Mouse (Mus musculus) olfactory bulb, adult 2 months (tissue): ENCODE measurements around the gene Ankmy1. TPM values are rescaled to one million over a fixed set of nuclear protein-coding genes. Genes with fewer than 3 reads are reported as not detected.

ENCODE experiments used
- H3K27ac ChIP-seq: fragments of 200-500 bp; 2 replicates; pipeline ENCODE4 v1.5.1; 2012; ENCODE audit warnings: low read depth, low read length; ENCODE audit not compliant: insufficient read depth
- H3K4me1 ChIP-seq: fragments of 200-500 bp; 2 replicates; pipeline ENCODE4 v1.6.1; 2012; ENCODE audit warnings: low read length; ENCODE audit not compliant: control insufficient read depth, insufficient read depth
- H3K4me3 ChIP-seq: fragments of 200-500 bp; 2 replicates; pipeline ENCODE4 v1.5.1; 2012; ENCODE audit warnings: mild to moderate bottlenecking, low read depth, low read length, moderate library complexity; ENCODE audit not compliant: insufficient read depth
- CTCF ChIP-seq: fragments of 200-500 bp; IDR thresholded peaks from 2 replicates; pipeline ENCODE4 v1.5.1; 2012; ENCODE audit warnings: low read depth, mild to moderate bottlenecking, low read length, moderate library complexity; ENCODE audit not compliant: insufficient read depth
- POLR2A ChIP-seq: fragments of 200-500 bp; IDR thresholded peaks from 2 replicates; pipeline ENCODE4 v1.6.1; 2012; ENCODE audit warnings: mild to moderate bottlenecking, low read depth, low read length, moderate library complexity; ENCODE audit not compliant: insufficient read depth
- WGBS: fragments of 180-500 bp; shearing (Covaris S2); methylation state at CpG from one replicate; pipeline ENCODE4 v1.1.7; 2018; 5-methylcytosine and 5-hydroxymethylcytosine counted together
- polyA plus RNA-seq: library from polyadenylated mRNA; stranded (reverse); fragments of >200 nt; gene quantifications from 2 replicates; pipeline ENCODE4 v1.2.4, GENCODE M21; 2012; ENCODE audit warnings: low replicate concordance; ENCODE audit not compliant: missing spikeins, insufficient read depth, insufficient read length

Gene Ankmy1
- polyA plus RNA-seq, 1 experiment, result not detected

DNA sequence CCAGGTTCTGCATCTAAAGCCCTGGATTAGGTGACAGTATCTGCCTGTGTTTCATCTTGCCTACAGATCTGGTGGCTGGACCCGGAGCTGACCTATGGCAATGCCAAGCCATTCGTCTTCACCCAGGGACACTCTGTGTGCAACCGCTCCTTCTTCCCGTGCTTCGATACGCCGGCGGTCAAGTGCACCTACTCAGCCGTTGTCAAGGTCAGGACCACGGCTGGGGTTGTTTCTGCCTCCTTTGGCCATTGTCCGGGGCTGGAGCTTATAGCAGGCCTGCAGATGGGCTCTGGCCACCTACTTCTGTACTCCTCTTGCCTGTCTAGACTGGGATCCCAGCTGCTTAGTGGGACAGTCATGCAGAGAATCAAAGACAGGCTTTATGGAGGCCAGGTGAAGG lies 12.3 kb upstream of the Ankmy1 start:
- Histone ChIP-seq H3K4me3 (no peak overlapping the region), H3K4me1 (peaks cover 19% of the 10 kb centered on the region), H3K27ac (no peak overlapping the region)
- WGBS, result 96% methylated on average over 11 of the region's 11 CpGs
- TF ChIP-seq POLR2A, result no peak
- TF ChIP-seq CTCF, result no peak

- no peak overlapping the region for H3K4me3 ChIP-seq
- TF ChIP-seq CTCF, result no peak
- peaks cover 23% of the 10 kb centered on the region for H3K4me1 ChIP-seq
- WGBS, result 88% methylated on average over 4 of the region's 4 CpGs
- no peak overlapping the region for H3K27ac ChIP-seq
Measured at GRCm38 (mm10) chr1:92914239-92914638, 11.5 kb upstream of the Ankmy1 start.

GRCm38 (mm10) chr1:92912286-92912685 lies 9.6 kb upstream of the Ankmy1 start:
- TF ChIP-seq POLR2A (no peak), CTCF (no peak)
- Histone ChIP-seq H3K4me3 (peak overlapping the region; percentile 76), H3K4me1 (peaks cover 27% of the 10 kb centered on the region), H3K27ac (no peak overlapping the region)
- WGBS, result 29% methylated on average over 1 of the region's 1 CpGs

GRCm38 (mm10) chr1:92911721-92912138 lies 9.0 kb upstream of the Ankmy1 start:
- H3K4me3 ChIP-seq, result peak overlapping the region; percentile 76
- peaks cover 27% of the 10 kb centered on the region for H3K4me1 ChIP-seq
- TF ChIP-seq CTCF (no peak), POLR2A (no peak)
- 20% methylated on average over 8 of the region's 8 CpGs for WGBS
- H3K27ac ChIP-seq, result peak overlapping the region; percentile 17

DNA sequence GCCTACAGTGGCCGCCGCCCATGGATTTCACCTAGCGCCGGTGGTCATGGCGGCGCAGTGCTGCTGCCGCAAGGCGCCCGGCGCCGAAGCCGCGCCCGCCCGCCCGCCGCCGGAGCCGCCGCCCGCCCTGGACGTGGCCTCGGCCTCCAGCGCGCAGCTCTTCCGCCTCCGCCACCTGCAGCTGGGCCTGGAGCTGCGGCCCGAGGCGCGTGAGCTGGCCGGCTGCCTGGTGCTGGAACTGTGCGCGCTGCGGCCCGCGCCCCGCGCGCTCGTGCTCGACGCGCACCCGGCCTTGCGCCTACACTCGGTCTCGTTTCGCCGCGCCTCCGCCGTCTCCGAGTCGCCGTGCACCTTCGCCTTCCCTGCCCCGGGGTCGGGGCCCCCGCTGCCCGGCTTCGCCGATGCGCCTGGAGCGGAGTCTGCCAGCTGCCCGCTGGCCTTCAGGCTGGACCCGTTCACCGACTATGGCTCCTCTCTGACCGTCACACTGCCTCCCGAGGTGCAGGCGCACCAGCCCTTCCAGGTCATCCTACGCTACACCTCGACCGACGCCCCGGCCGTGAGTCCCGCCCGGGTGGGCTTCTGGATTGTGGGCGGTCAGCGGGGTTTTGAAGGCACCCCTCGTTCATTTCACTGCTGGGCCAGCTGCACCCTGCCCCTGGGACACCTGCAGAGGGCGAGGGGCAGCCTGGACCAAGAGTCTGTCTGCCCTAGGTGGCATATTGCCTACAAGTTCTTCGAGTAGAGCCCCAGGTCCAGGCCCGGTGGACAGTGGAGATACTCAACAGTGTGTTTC lies 8.4 kb upstream of the Ankmy1 start:
- WGBS, result 3% methylated on average over 84 of the region's 85 CpGs
- peaks cover 29% of the 10 kb centered on the region for H3K4me1 ChIP-seq
- H3K27ac ChIP-seq, result peak overlapping the region; percentile 17
- peak overlapping the region; percentile 76 for H3K4me3 ChIP-seq
- TF ChIP-seq CTCF (no peak), POLR2A (no peak; the same call in 1 of the 2 replicates)

DNA sequence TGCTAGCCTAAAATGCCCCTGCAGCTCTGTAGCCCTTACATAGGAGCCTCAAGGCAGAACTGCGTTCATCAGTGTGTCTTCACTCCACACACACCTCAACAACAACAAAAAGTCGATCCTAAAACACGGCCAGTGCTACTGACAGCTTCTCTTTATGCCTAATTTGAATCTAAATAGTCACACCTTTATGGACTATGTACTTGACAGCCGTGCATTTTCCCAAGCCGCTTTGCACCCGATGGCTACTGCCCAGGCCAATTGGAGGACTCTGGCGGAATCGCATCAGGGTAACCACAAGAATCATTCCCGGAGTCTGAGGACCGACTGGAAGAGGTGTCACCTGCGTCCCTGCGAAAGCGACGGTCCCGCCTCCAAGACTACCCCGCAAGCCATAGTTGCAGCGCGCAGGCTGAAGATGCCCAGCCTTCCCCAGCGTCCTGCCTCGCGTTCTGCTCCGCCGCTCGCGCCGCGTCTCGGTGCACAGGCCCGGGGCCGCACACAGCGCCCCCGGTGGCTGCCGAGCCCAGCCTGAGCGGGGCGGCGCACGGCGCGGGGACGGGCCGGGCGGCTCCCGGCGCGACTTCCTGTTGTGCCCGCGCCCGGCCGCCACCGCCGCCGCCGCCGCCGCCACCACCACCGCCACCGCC lies 7.7 kb upstream of the Ankmy1 start, which contains the start of gene Rnpepl1:
Gene Rnpepl1, plus strand, starts transcription at position 545 of the 647 bp plus-strand sequence.
- Histone ChIP-seq H3K27ac (peak within 1 kb of the TSS; percentile 34), H3K4me1 (peaks cover 29% of the 10 kb centered on the region), H3K4me3 (peak within 1 kb of the TSS; percentile 76)
- under 1% methylated on average over 54 of the region's 57 CpGs for WGBS
- TF ChIP-seq CTCF, result peak; percentile 64; the same call in 1 of the 2 replicates
- TF ChIP-seq POLR2A, result 0 out of 2 replicates have a peak, but pooled peaks have one; percentile 13

DNA sequence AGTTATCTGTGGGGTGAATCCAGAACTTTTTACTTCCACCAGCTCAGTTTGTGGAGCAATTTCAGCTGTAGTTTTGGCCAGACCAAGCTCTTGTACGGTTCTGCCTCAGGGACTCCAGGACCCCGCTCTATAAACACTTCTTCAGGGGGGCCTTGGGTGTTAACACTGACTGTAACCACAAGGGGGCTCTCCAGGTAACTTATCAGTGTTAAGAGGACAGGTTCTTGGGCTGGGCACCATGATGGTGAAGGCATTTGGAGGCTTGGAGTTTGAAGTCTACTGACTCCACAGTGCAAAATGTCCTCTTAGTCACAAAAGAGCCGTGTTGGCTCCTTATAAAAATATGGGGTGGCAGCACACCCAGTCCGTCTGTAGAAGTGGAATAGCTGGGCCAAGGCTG lies 6.4 kb upstream of the Ankmy1 start:
- Histone ChIP-seq H3K4me3 (no peak overlapping the region), H3K27ac (no peak overlapping the region), H3K4me1 (peaks cover 29% of the 10 kb centered on the region)
- TF ChIP-seq POLR2A (no peak), CTCF (no peak)
- 71% methylated on average over 4 of the region's 4 CpGs for WGBS

DNA sequence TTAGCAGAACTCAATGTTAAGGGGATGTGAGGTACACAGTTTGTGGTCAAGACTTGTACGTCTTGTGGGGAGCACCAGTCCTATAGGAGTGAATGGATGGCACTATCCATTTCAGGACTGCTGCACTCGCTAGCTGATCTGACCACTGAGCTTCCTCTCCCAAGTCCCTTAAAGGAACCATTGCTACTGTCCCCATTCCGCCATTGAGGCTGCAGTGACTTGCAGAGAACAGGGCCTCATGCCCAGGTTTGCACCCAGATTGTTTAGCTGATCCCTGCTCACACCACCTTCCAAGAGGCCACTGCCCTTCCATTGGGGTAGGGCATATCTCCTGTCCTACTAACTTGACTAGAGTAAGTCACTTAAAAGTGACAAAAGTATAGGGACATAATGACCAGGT lies 6.0 kb upstream of the Ankmy1 start:
- Histone ChIP-seq H3K27ac (no peak overlapping the region), H3K4me1 (peaks cover 29% of the 10 kb centered on the region), H3K4me3 (no peak overlapping the region)
- TF ChIP-seq POLR2A (no peak), CTCF (no peak)
- 96% methylated on average over 3 of the region's 3 CpGs for WGBS

DNA sequence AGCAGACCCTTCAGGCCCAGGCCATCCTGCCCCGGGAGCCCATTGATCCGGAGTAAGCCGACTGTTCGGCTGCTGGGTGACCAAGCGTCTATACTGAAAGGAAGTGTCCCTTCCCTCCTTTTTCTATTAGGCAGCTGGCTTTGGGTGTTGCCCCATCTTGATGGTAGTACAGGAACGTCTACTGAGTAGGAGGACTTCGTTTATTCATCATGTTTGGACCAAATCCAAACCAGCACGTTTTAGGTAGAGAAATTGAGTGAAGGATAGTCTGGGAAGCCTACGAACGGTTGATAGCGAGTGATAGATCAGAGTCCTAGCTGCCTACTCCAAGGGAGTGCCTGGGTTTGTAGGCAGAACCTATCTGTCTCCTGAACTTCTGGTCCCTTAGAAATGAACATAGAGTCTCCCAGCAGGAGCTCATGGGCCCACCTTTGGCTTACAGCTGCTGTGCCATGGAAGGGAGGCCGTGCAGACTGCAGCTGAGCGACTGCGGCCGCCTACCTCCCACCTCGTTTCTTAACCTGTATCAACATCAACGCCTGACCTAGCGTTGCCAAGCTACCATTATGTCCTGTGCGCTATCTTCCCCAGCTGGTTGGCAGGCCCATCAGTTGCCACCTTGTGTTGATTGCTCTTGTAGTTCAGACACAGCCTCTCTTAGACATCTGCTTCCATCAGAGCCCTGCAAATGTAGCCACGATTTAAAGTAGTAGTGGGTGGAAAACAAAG lies 5.1 kb upstream of the Ankmy1 start:
- WGBS, result 39% methylated on average over 20 of the region's 20 CpGs
- H3K4me3 ChIP-seq, result peak overlapping the region; percentile 66
- TF ChIP-seq POLR2A (no peak), CTCF (no peak)
- peak overlapping the region; percentile 73 for H3K27ac ChIP-seq
- H3K4me1 ChIP-seq, result peaks cover 31% of the 10 kb centered on the region
